Mouse (Mus musculus) embryonic facial prominence, embryonic 11.5 days (tissue): Measurements from ENCODE around the gene Vmn1r6. TPM values are rescaled to one million over a fixed set of nuclear protein-coding genes. Genes with fewer than 3 reads are reported as not detected.
"Not testable (repeated sequence)": the region's sequence is repeated elsewhere in the genome, so short reads cannot be mapped to it uniquely, and the experiment has no call there.

Experiments
- ATAC-seq: fragments of 200-750 bp; cut with Nextera tagmentation; replicated peaks from 2 replicates; pipeline ENCODE4 v1.8.0; 2017; ENCODE audit warnings: low read depth; ENCODE audit not compliant: insufficient number of reproducible peaks, low FRiP score, low TSS enrichment
- DNase-seq: peaks from one replicate; pipeline ENCODE4 v3.0.0-alpha.2; 2015; ENCODE audit warnings: low spot score
- H3K27ac ChIP-seq: fragments of 300-500 bp; sonication (generic); replicated peaks from 2 replicates; pipeline ENCODE4 v1.5.1; 2014; ENCODE audit warnings: mild to moderate bottlenecking, low read depth, low read length, control low read depth
- H3K27me3 ChIP-seq: fragments of 300-500 bp; sonication (generic); 2 replicates; pipeline ENCODE4 v1.6.1; 2014; ENCODE audit warnings: mild to moderate bottlenecking, low read length, moderate library complexity, mixed read lengths; ENCODE audit not compliant: control insufficient read depth, insufficient read depth
- H3K36me3 ChIP-seq: fragments of 300-500 bp; sonication (generic); replicated peaks from 2 replicates; pipeline ENCODE4 v1.6.1; 2014; ENCODE audit warnings: low read depth, mild to moderate bottlenecking, low read length, moderate library complexity, mixed read lengths; ENCODE audit not compliant: control insufficient read depth, insufficient read depth
- H3K4me1 ChIP-seq: fragments of 300-500 bp; sonication (generic); 2 replicates; pipeline ENCODE4 v1.6.1; 2014; ENCODE audit warnings: low read length, mixed read lengths; ENCODE audit not compliant: control insufficient read depth, insufficient read depth
- H3K4me2 ChIP-seq: fragments of 300-500 bp; sonication (generic); 2 replicates; pipeline ENCODE4 v1.6.1; 2014; ENCODE audit warnings: low read depth, mild to moderate bottlenecking, control low read depth, low read length, moderate library complexity
- H3K4me3 ChIP-seq: fragments of 300-500 bp; sonication (generic); 2 replicates; pipeline ENCODE4 v1.5.1; 2014; ENCODE audit warnings: low read depth, low read length, control low read depth
- H3K9ac ChIP-seq: fragments of 300-500 bp; sonication (generic); replicated peaks from 2 replicates; pipeline ENCODE4 v1.6.1; 2014; ENCODE audit warnings: mild to moderate bottlenecking, control low read depth, low read length
- H3K9me3 ChIP-seq: fragments of 300-500 bp; sonication (generic); replicated peaks from 2 replicates; pipeline ENCODE4 v1.6.1; 2016; ENCODE audit warnings: mild to moderate bottlenecking, low read length, inconsistent platforms, mixed read lengths; ENCODE audit not compliant: control insufficient read depth
- WGBS: fragments of 180-500 bp; shearing (Covaris S2); extraction: QIAGEN DNeasy Blood & Tissue Kit; methylation state at CpG from one replicate; pipeline ENCODE4 v1.1.7; 2014; 5-methylcytosine and 5-hydroxymethylcytosine counted together
- polyA plus RNA-seq: library from polyadenylated mRNA; unstranded; fragments of >200 nt; fragmentation: Nextera tagmentation; extraction: Ambion mirVana; gene quantifications from 2 replicates; pipeline ENCODE4 v1.2.1, GENCODE M21; 2014

Vmn1r6 gene
- polyA plus RNA-seq, result not detected in 2 replicates

- Histone ChIP-seq H3K27me3 (no peaks in the 10 kb centered on the region), H3K27ac (no peak within 1 kb of the TSS), H3K4me1 (no peaks in the 10 kb centered on the region), H3K4me2 (no peak within 1 kb of the TSS), H3K4me3 (no peak within 1 kb of the TSS), H3K36me3 (no peaks in the 10 kb centered on the region), H3K9ac (no peak within 1 kb of the TSS), H3K9me3 (no peaks in the 10 kb centered on the region)
- 84% methylated on average over 2 of the region's 2 CpGs for WGBS
- DNase-seq (no peak), ATAC-seq (no peak)
Observed at GRCm38 (mm10) chr6:56996943-56997342, at the start of gene Vmn1r6. Gene Vmn1r6, plus strand, starts transcription at chr6:56997243.

GRCm38 (mm10) chr6:56956436-56956835, 40.6 kb upstream of the Vmn1r6 start:
- no peak overlapping the region for H3K4me3 ChIP-seq
- no peak for ATAC-seq
- DNase-seq, result no peak
- no peak overlapping the region for H3K27ac ChIP-seq
- H3K36me3 ChIP-seq, result no peaks in the 10 kb centered on the region
- no peaks in the 10 kb centered on the region for H3K4me1 ChIP-seq
- no peak overlapping the region for H3K9ac ChIP-seq
- H3K27me3 ChIP-seq, result no peaks in the 10 kb centered on the region
- H3K9me3 ChIP-seq, result no peaks in the 10 kb centered on the region
- WGBS, result 78% methylated on average over 5 of the region's 5 CpGs
- no peak overlapping the region for H3K4me2 ChIP-seq

GRCm38 (mm10) chr6:56969973-56970372, 27.1 kb upstream of the Vmn1r6 start, which contains the start of gene Vmn1r5:
Gene Vmn1r5, plus strand, starts transcription at chr6:56970273.
- H3K4me3 ChIP-seq, result no peak within 1 kb of the TSS
- no peak within 1 kb of the TSS for H3K9ac ChIP-seq
- H3K36me3 ChIP-seq, result no peaks in the 10 kb centered on the region
- DNase-seq, result no peak
- no peaks in the 10 kb centered on the region for H3K4me1 ChIP-seq
- H3K27ac ChIP-seq, result no peak within 1 kb of the TSS
- no peak for ATAC-seq
- no peak within 1 kb of the TSS for H3K4me2 ChIP-seq
- no peaks in the 10 kb centered on the region for H3K9me3 ChIP-seq
- no peaks in the 10 kb centered on the region for H3K27me3 ChIP-seq

GRCm38 (mm10) chr6:57025224-57025623, 28.2 kb downstream of the Vmn1r6 start, which contains the start of gene Vmn1r7:
Gene Vmn1r7, minus strand, starts transcription at chr6:57025324.
- not testable (repeated sequence) for H3K27ac ChIP-seq, H3K27me3 ChIP-seq, H3K9ac ChIP-seq, DNase-seq, H3K4me3 ChIP-seq, ATAC-seq, H3K36me3 ChIP-seq, H3K4me2 ChIP-seq, H3K9me3 ChIP-seq, H3K4me1 ChIP-seq
- WGBS, result 87% methylated on average over 2 of the region's 2 CpGs

- no peaks in the 10 kb centered on the region for H3K9me3 ChIP-seq
- no peak for ATAC-seq
- no peak within 1 kb of the TSS for H3K27ac ChIP-seq
- no peak for DNase-seq
- H3K36me3 ChIP-seq, result no peaks in the 10 kb centered on the region
- no peak within 1 kb of the TSS for H3K4me2 ChIP-seq
- no peaks in the 10 kb centered on the region for H3K4me1 ChIP-seq
- H3K9ac ChIP-seq, result no peak within 1 kb of the TSS
- no peak within 1 kb of the TSS for H3K4me3 ChIP-seq
- H3K27me3 ChIP-seq, result no peaks in the 10 kb centered on the region
Observed at GRCm38 (mm10) chr6:57031984-57032383, 34.9 kb downstream of the Vmn1r6 start, which contains the start of gene Vmn1r8. Gene Vmn1r8, plus strand, starts transcription at chr6:57032284.

- Histone ChIP-seq H3K9me3 (no peaks in the 10 kb centered on the region), H3K4me2 (no peak overlapping the region), H3K27me3 (no peaks in the 10 kb centered on the region), H3K4me3 (no peak overlapping the region), H3K4me1 (no peaks in the 10 kb centered on the region), H3K27ac (no peak overlapping the region), H3K36me3 (no peaks in the 10 kb centered on the region), H3K9ac (no peak overlapping the region)
- ATAC-seq, result no peak
- no peak for DNase-seq
- WGBS, result 90% methylated on average over 2 of the region's 2 CpGs
Observed at GRCm38 (mm10) chr6:57034674-57035073, 37.6 kb downstream of the Vmn1r6 start.

Other genes starting within 250 kb of the Vmn1r6 start
- gene Kbtbd2, start 199.4 kb upstream of the Vmn1r6 start, polyA plus RNA-seq, result 33.6 and 35.0 TPM in 2 replicates
- 82.1 and 86.9 TPM in 2 replicates for gene Fkbp9, start 165.2 kb upstream of the Vmn1r6 start, polyA plus RNA-seq
- 80.5 and 85.2 TPM in 2 replicates for gene Nt5c3, start 73.3 kb upstream of the Vmn1r6 start, polyA plus RNA-seq
- gene Vmn1r4, start 73.2 kb upstream of the Vmn1r6 start, polyA plus RNA-seq, result 0.29 and 0.49 TPM in 2 replicates
- gene Vmn1r5, start 27.0 kb upstream of the Vmn1r6 start, polyA plus RNA-seq, result 0.06 TPM in 1 of 2 replicates, not detected in the other
- not detected in 2 replicates for gene Vmn1r7, start 28.1 kb downstream of the Vmn1r6 start, polyA plus RNA-seq
- gene Vmn1r8, start 35.0 kb downstream of the Vmn1r6 start, polyA plus RNA-seq, result not detected in 2 replicates
- gene Vmn1r9, start 69.5 kb downstream of the Vmn1r6 start, polyA plus RNA-seq, result not detected in 2 replicates
- not detected in 2 replicates for gene Vmn1r10, start 112.2 kb downstream of the Vmn1r6 start, polyA plus RNA-seq
- gene Vmn1r11, start 136.2 kb downstream of the Vmn1r6 start, polyA plus RNA-seq, result not detected in 2 replicates
- not detected in 2 replicates for gene Vmn1r12, start 159.7 kb downstream of the Vmn1r6 start, polyA plus RNA-seq
- not detected in 2 replicates for gene Vmn1r13, start 206.0 kb downstream of the Vmn1r6 start, polyA plus RNA-seq
- gene Vmn1r14, start 234.4 kb downstream of the Vmn1r6 start, polyA plus RNA-seq, result not detected in 2 replicates